Comparison of ENCODE assay signal across 22 mouse cellular contexts in genomic region chr9:90035168-90035567, GRCm38 (mm10). TPM values are rescaled to one million over a fixed set of nuclear protein-coding genes. Genes with fewer than 3 reads are reported as not detected.
DNase-seq lines count a peak whose midpoint lies in the region; ATAC-seq and TF ChIP-seq lines count a peak whose summit lies in the region.
"Had no signal": no experiment of that assay in that cellular context is flagged by ENCODE, and none has a peak within 500 bp of the region (broad histone marks: within the 10 kb centered on the region; RNA-seq: fewer than 3 reads in every experiment).

No protein-coding gene starts in this region.

- WGBS in lung, embryonic 14.5 days, result 57% methylated on average over 2 of the region's 2 CpGs
- 60% methylated on average over 2 of the region's 2 CpGs for WGBS in lung, embryonic 15.5 days
- 67% methylated on average over 2 of the region's 2 CpGs for WGBS in lung, adult 2 months
- 41% methylated on average over 2 of the region's 2 CpGs for WGBS in lung, embryonic 16.5 days
- 52% methylated on average over 2 of the region's 2 CpGs for WGBS in lung, postnatal 0 days

- H3K4me1 ChIP-seq in lung, embryonic 14.5 days (ENCODE audit: insufficient read depth), result no peaks in the 10 kb centered on the region
- no peaks in the 10 kb centered on the region; the same call in 1 of the 2 replicates for H3K4me1 ChIP-seq in lung, embryonic 15.5 days
- no peaks in the 10 kb centered on the region for H3K4me1 ChIP-seq in lung, adult 2 months (ENCODE audit: control insufficient read depth, insufficient read depth, low read length)
- peaks cover 3% of the 10 kb centered on the region for H3K4me1 ChIP-seq in lung, embryonic 16.5 days (replicated peaks; ENCODE audit: control insufficient read depth, insufficient read depth, low read length)
- H3K4me1 ChIP-seq in lung, postnatal 0 days (ENCODE audit: insufficient read depth, low read depth, low read length), result no peaks in the 10 kb centered on the region; the same call in 1 of the 2 replicates

- TF ChIP-seq POLR2A in lung, adult 2 months (IDR thresholded peaks at IDR 0.05; ENCODE audit: borderline replicate concordance, extremely low read depth, low read depth, low read length), result no peak

- peak; percentile 26; the same call in 1 of the 2 replicates for ATAC-seq in lung, embryonic 14.5 days (ENCODE audit: insufficient read depth)
- ATAC-seq in lung, embryonic 15.5 days (ENCODE audit: borderline replicate concordance, extremely low read depth, low FRiP score, low TSS enrichment), result no peak; the same call in 1 of the 2 replicates
- ATAC-seq in lung, embryonic 16.5 days (ENCODE audit: low read depth), result peak; percentile 39
- ATAC-seq in lung, postnatal 0 days, result peak; percentile 60
- ATAC-seq: activated CD4-positive, CD25-positive, alpha-beta regulatory T cell, adult 4 months; CD4-positive, CD25-positive, alpha-beta regulatory T cell, adult 4 months; Patski had no signal

- no peak for TF ChIP-seq CTCF in lung, embryonic 14.5 days (IDR thresholded peaks at IDR 0.05; ENCODE audit: low read depth)
- TF ChIP-seq CTCF in lung, adult 2 months (IDR thresholded peaks at IDR 0.05; ENCODE audit: insufficient read depth, low read length), result no peak
- no peak for TF ChIP-seq CTCF in lung, postnatal 0 days (IDR thresholded peaks at IDR 0.05)

- H3K4me3 ChIP-seq in lung, embryonic 14.5 days (ENCODE audit: low read depth, low read length), result no peak overlapping the region
- H3K4me3 ChIP-seq in lung, embryonic 15.5 days, result no peak overlapping the region
- no peak overlapping the region for H3K4me3 ChIP-seq in lung, adult 2 months (replicated peaks; ENCODE audit: extremely low read depth, low read depth, low read length)
- H3K4me3 ChIP-seq in lung, embryonic 16.5 days (ENCODE audit: low read length), result no peak overlapping the region
- H3K4me3 ChIP-seq in lung, postnatal 0 days (ENCODE audit: low read depth, low read length), result no peak overlapping the region

- no peaks in the 10 kb centered on the region for H3K9me3 ChIP-seq in lung, embryonic 14.5 days (ENCODE audit: low read depth, low read length)
- no peaks in the 10 kb centered on the region for H3K9me3 ChIP-seq in lung, embryonic 15.5 days
- H3K9me3 ChIP-seq in lung, embryonic 16.5 days (ENCODE audit: control insufficient read depth, low read length), result no peaks in the 10 kb centered on the region
- no peaks in the 10 kb centered on the region for H3K9me3 ChIP-seq in lung, postnatal 0 days (ENCODE audit: low read length)

- peak; percentile 55 for TF ChIP-seq EP300 in lung, postnatal 0 days (IDR thresholded peaks at IDR 0.05)

- H3K9ac ChIP-seq in lung, embryonic 14.5 days, result no peak overlapping the region
- H3K9ac ChIP-seq in lung, embryonic 15.5 days, result no peak overlapping the region
- H3K9ac ChIP-seq in lung, embryonic 16.5 days (ENCODE audit: low read length), result no peak overlapping the region
- H3K9ac ChIP-seq in lung, postnatal 0 days (replicated peaks; ENCODE audit: low read depth), result no peak overlapping the region

- no peak for DNase-seq in lung, embryonic 14.5 days
- DNase-seq in lung, postnatal 25 days (ENCODE audit: low spot score), result no peak
- DNase-seq in lung, adult 2 months, result no peak
- no peak for DNase-seq in lung, postnatal 10 days
- DNase-seq in lung, postnatal 0 days (ENCODE audit: low spot score), result peak; percentile 84
- no peak for DNase-seq in lung, postnatal 36 days
- DNase-seq: adrenal gland, adult 2 months; adrenal gland, adult 8-10 months; adrenal gland, postnatal 10 days; adrenal gland, postnatal 14 days; adrenal gland, postnatal 25 days; adrenal gland, postnatal 36 days; B cell, adult 2 months; cerebellum, adult 11 months; cerebellum, adult 11-12 months had no signal

- H3K27me3 ChIP-seq in lung, embryonic 14.5 days (ENCODE audit: insufficient read depth, low read length), result no peaks in the 10 kb centered on the region
- no peaks in the 10 kb centered on the region for H3K27me3 ChIP-seq in lung, embryonic 15.5 days
- no peaks in the 10 kb centered on the region for H3K27me3 ChIP-seq in lung, embryonic 16.5 days (ENCODE audit: control insufficient read depth, insufficient read depth, low read depth, low read length)
- H3K27me3 ChIP-seq in lung, postnatal 0 days (replicated peaks; ENCODE audit: insufficient read depth, low read length), result no peaks in the 10 kb centered on the region
- H3K27me3 ChIP-seq: CH12.LX had no signal

- H3K36me3 ChIP-seq in lung, embryonic 14.5 days (ENCODE audit: insufficient read depth), result no peaks in the 10 kb centered on the region
- H3K36me3 ChIP-seq in lung, embryonic 15.5 days, result no peaks in the 10 kb centered on the region
- H3K36me3 ChIP-seq in lung, embryonic 16.5 days (ENCODE audit: control insufficient read depth, insufficient read depth, low read length), result no peaks in the 10 kb centered on the region
- no peaks in the 10 kb centered on the region for H3K36me3 ChIP-seq in lung, postnatal 0 days (ENCODE audit: insufficient read depth, low read length)
- H3K36me3 ChIP-seq: G1E had no signal

- peak overlapping the region; percentile 61 for H3K27ac ChIP-seq in lung, embryonic 14.5 days (ENCODE audit: low read depth)
- H3K27ac ChIP-seq in lung, embryonic 15.5 days, result peak overlapping the region; percentile 86
- H3K27ac ChIP-seq in lung, embryonic 16.5 days (ENCODE audit: low read length), result peak overlapping the region; percentile 92
- peak overlapping the region; percentile 71 for H3K27ac ChIP-seq in lung, postnatal 0 days (ENCODE audit: low read length)

- H3K4me2 ChIP-seq in lung, embryonic 14.5 days, result no peak overlapping the region
- no peak overlapping the region for H3K4me2 ChIP-seq in lung, embryonic 15.5 days
- no peak overlapping the region for H3K4me2 ChIP-seq in lung, embryonic 16.5 days (ENCODE audit: low read depth, low read length)
- H3K4me2 ChIP-seq in lung, postnatal 0 days (replicated peaks; ENCODE audit: low read depth, low read length), result no peak overlapping the region

RNA-seq across cellular contexts. Expression of gene Ctsh, which starts 18.8 kb away (rescaled TPM):
- 132 and 177 TPM in 2 replicates for polyA plus RNA-seq in lung, embryonic 14.5 days (2014; fragmentation: Nextera tagmentation; extraction: Ambion mirVana)
- polyA plus RNA-seq in lung, embryonic 15.5 days (2015; fragmentation: Nextera tagmentation; extraction: Ambion mirVana), result 410 and 503 TPM in 2 replicates
- 95.5 and 151 TPM in 2 replicates for polyA plus RNA-seq in lung, adult 2 months (2012; rRNA removed)
- 831 and 1,077 TPM in 2 replicates for polyA plus RNA-seq in lung, embryonic 16.5 days (2015; fragmentation: Nextera tagmentation; extraction: Ambion mirVana)
- polyA plus RNA-seq in lung, postnatal 0 days (2015; fragmentation: Nextera tagmentation; extraction: Ambion mirVana), result 2,236 and 2,487 TPM in 2 replicates
- polyA plus RNA-seq: G1E had no signal
